Mouse (Mus musculus): ENCODE results near the gene Gtf2f2. TPM values are rescaled to one million over a fixed set of nuclear protein-coding genes. Genes with fewer than 3 reads are reported as not detected.

The Gtf2f2 gene
- total and polyA plus RNA-seq, 2 experiments from 2014 or later: 14.8 to 41.3 TPM

- H3K27me3 ChIP-seq (ENCODE audit: insufficient read depth, low read length): no peaks in the 10 kb centered on the region
- H3K4me2 ChIP-seq (ENCODE audit: low read depth, low read length): no peak overlapping the region
- H3K4me1 ChIP-seq (ENCODE audit: insufficient read depth, low read length): no peaks in the 10 kb centered on the region
- no peaks in the 10 kb centered on the region for H3K9me3 ChIP-seq (ENCODE audit: low read length)
- no peaks in the 10 kb centered on the region for H3K36me3 ChIP-seq (ENCODE audit: insufficient read depth, low read length)
- 84% methylated on average over 5 of the region's 5 CpGs for WGBS
- H3K4me3 ChIP-seq (ENCODE audit: low read length): no peak overlapping the region
- no peak for TF ChIP-seq CTCF (IDR thresholded peaks at IDR 0.05; ENCODE audit: low read depth)
- DNase-seq (ENCODE audit: low spot score) (no peak), ATAC-seq (no peak)
- H3K9ac ChIP-seq (replicated peaks; ENCODE audit: low read length): no peak overlapping the region
- H3K27ac ChIP-seq: no peak overlapping the region
These were observed 126.8 kb downstream of the Gtf2f2 start for GRCm38 (mm10) chr14:75883873-75884272.

GRCm38 (mm10) chr14:75883330-75883729 is 127.3 kb downstream of the Gtf2f2 start:
- H3K4me2 ChIP-seq (ENCODE audit: low read depth, low read length): no peak overlapping the region
- ATAC-seq (no peak), DNase-seq (ENCODE audit: low spot score) (no peak)
- no peak overlapping the region for H3K9ac ChIP-seq (replicated peaks; ENCODE audit: low read length)
- no peaks in the 10 kb centered on the region for H3K4me1 ChIP-seq (ENCODE audit: insufficient read depth, low read length)
- no peaks in the 10 kb centered on the region for H3K27me3 ChIP-seq (ENCODE audit: insufficient read depth, low read length)
- H3K27ac ChIP-seq: no peak overlapping the region
- H3K36me3 ChIP-seq (ENCODE audit: insufficient read depth, low read length): no peaks in the 10 kb centered on the region
- H3K4me3 ChIP-seq (ENCODE audit: low read length): no peak overlapping the region
- H3K9me3 ChIP-seq (ENCODE audit: low read length): no peaks in the 10 kb centered on the region
- WGBS: 75% methylated on average over 5 of the region's 5 CpGs
- no peak for TF ChIP-seq CTCF (IDR thresholded peaks at IDR 0.05; ENCODE audit: low read depth)

GRCm38 (mm10) chr14:75881856-75882255 is 128.8 kb downstream of the Gtf2f2 start:
- no peaks in the 10 kb centered on the region for H3K4me1 ChIP-seq (ENCODE audit: insufficient read depth, low read length)
- ATAC-seq (no peak), DNase-seq (ENCODE audit: low spot score) (no peak)
- H3K36me3 ChIP-seq (ENCODE audit: insufficient read depth, low read length): no peaks in the 10 kb centered on the region
- no peak for TF ChIP-seq CTCF (IDR thresholded peaks at IDR 0.05; ENCODE audit: low read depth)
- no peak overlapping the region for H3K4me3 ChIP-seq (ENCODE audit: low read length)
- no peak overlapping the region for H3K4me2 ChIP-seq (ENCODE audit: low read depth, low read length)
- H3K27ac ChIP-seq: no peak overlapping the region
- WGBS: 48% methylated on average over 4 of the region's 4 CpGs
- no peaks in the 10 kb centered on the region for H3K9me3 ChIP-seq (ENCODE audit: low read length)
- H3K9ac ChIP-seq (replicated peaks; ENCODE audit: low read length): no peak overlapping the region
- no peaks in the 10 kb centered on the region for H3K27me3 ChIP-seq (ENCODE audit: insufficient read depth, low read length)

- no peak for DNase-seq (ENCODE audit: low spot score)
- H3K4me1 ChIP-seq (ENCODE audit: insufficient read depth, low read length): 0 out of 2 replicates have a peak, but pooled peaks cover 3% of the 10 kb centered on the region
- no peak for ATAC-seq
- H3K36me3 ChIP-seq (ENCODE audit: insufficient read depth, low read length): no peaks in the 10 kb centered on the region
- H3K9ac ChIP-seq (replicated peaks; ENCODE audit: low read length): no peak overlapping the region
- no peak overlapping the region for H3K4me2 ChIP-seq (ENCODE audit: low read depth, low read length)
- WGBS: 10% methylated on average over 8 of the region's 8 CpGs
- H3K27me3 ChIP-seq (ENCODE audit: insufficient read depth, low read length): no peaks in the 10 kb centered on the region
- no peak for TF ChIP-seq CTCF (IDR thresholded peaks at IDR 0.05; ENCODE audit: low read depth)
- no peak overlapping the region for H3K27ac ChIP-seq
- H3K4me3 ChIP-seq (ENCODE audit: low read length): no peak overlapping the region
- no peaks in the 10 kb centered on the region for H3K9me3 ChIP-seq (ENCODE audit: low read length)
These were observed 131.7 kb downstream of the Gtf2f2 start for GRCm38 (mm10) chr14:75878980-75879379.

GRCm38 (mm10) chr14:75877297-75877696 is 133.4 kb downstream of the Gtf2f2 start:
- Histone ChIP-seq H3K4me2 (ENCODE audit: low read depth, low read length) (no peak overlapping the region), H3K9ac (replicated peaks; ENCODE audit: low read length) (no peak overlapping the region), H3K27ac (no peak overlapping the region), H3K4me1 (ENCODE audit: insufficient read depth, low read length) (0 out of 2 replicates have a peak, but pooled peaks cover 3% of the 10 kb centered on the region), H3K27me3 (ENCODE audit: insufficient read depth, low read length) (no peaks in the 10 kb centered on the region), H3K4me3 (ENCODE audit: low read length) (no peak overlapping the region), H3K9me3 (ENCODE audit: low read length) (no peaks in the 10 kb centered on the region), H3K36me3 (ENCODE audit: insufficient read depth, low read length) (no peaks in the 10 kb centered on the region)
- ATAC-seq (no peak), DNase-seq (ENCODE audit: low spot score) (no peak)
- TF ChIP-seq CTCF (IDR thresholded peaks at IDR 0.05; ENCODE audit: low read depth): no peak
- WGBS: 65% methylated on average over 3 of the region's 3 CpGs

- peak; percentile 92 for TF ChIP-seq CTCF (IDR thresholded peaks at IDR 0.05; ENCODE audit: low read depth)
- Histone ChIP-seq H3K27me3 (ENCODE audit: insufficient read depth, low read length) (no peaks in the 10 kb centered on the region), H3K4me1 (ENCODE audit: insufficient read depth, low read length) (0 out of 2 replicates have a peak, but pooled peaks cover 3% of the 10 kb centered on the region), H3K9ac (replicated peaks; ENCODE audit: low read length) (0 out of 2 replicates have a peak overlapping the region, but pooled peaks have one; percentile 7), H3K9me3 (ENCODE audit: low read length) (no peaks in the 10 kb centered on the region), H3K4me2 (ENCODE audit: low read depth, low read length) (peak overlapping the region; percentile 39), H3K36me3 (ENCODE audit: insufficient read depth, low read length) (no peaks in the 10 kb centered on the region), H3K4me3 (ENCODE audit: low read length) (0 out of 2 replicates have a peak overlapping the region, but pooled peaks have one; percentile 10), H3K27ac (no peak overlapping the region)
- ATAC-seq (peak; percentile 66), DNase-seq (ENCODE audit: low spot score) (peak; percentile 88)
- 11% methylated on average over 21 of the region's 21 CpGs for WGBS
These were observed 134.2 kb downstream of the Gtf2f2 start for GRCm38 (mm10) chr14:75876320-75877043.

- Histone ChIP-seq H3K9ac (replicated peaks; ENCODE audit: low read length) (no peak overlapping the region), H3K27ac (no peak overlapping the region), H3K9me3 (ENCODE audit: low read length) (no peaks in the 10 kb centered on the region), H3K27me3 (ENCODE audit: insufficient read depth, low read length) (no peaks in the 10 kb centered on the region), H3K4me3 (ENCODE audit: low read length) (no peak overlapping the region), H3K36me3 (ENCODE audit: insufficient read depth, low read length) (no peaks in the 10 kb centered on the region), H3K4me2 (ENCODE audit: low read depth, low read length) (no peak overlapping the region), H3K4me1 (ENCODE audit: insufficient read depth, low read length) (0 out of 2 replicates have a peak, but pooled peaks cover 3% of the 10 kb centered on the region)
- ATAC-seq: no peak
- no peak for TF ChIP-seq CTCF (IDR thresholded peaks at IDR 0.05; ENCODE audit: low read depth)
- 67% methylated on average over 9 of the region's 9 CpGs for WGBS
- no peak for DNase-seq (ENCODE audit: low spot score)
These were observed 137.1 kb downstream of the Gtf2f2 start for GRCm38 (mm10) chr14:75873612-75874011.
